Mouse (Mus musculus): ENCODE data around the gene Prdm10. TPM values are rescaled to one million over a fixed set of nuclear protein-coding genes. Genes with fewer than 3 reads are reported as not detected.
A peak's percentile ranks its signal among the peaks of the same experiment; 100 is the strongest.

Prdm10 gene
- total RNA-seq, 2 experiments from 2014 or later, result 23.1 to 24.5 TPM

DNA sequence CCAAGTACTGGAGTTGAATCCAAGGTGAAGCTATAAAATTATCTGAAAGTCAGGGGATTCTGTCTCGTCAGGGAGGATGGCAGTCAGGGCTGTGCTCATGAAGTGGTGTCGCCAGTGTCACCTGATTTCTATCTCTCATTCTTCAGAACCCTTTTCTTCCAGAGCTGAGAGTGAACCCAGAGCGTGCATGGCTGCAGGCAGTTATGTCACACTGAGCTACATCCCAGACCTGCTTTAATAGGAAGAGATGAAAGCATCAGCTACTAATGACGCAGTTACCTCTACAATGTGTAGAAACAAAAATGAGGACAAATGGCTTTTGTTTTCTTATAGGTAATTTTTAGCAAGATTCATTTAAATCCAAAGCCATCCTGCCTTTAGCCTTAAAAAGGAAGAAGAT lies 68.1 kb downstream of the Prdm10 start:
- TF ChIP-seq CTCF (IDR thresholded peaks at IDR 0.05), result no peak
- intact Hi-C loops (cut with DNase I), result loop anchor here (5.0 kb wide), 1 partner anchor 66 kb away; the partner anchor contains the start of gene Prdm10
- Histone ChIP-seq H3K27ac (no peak overlapping the region), H3K4me3 (no peak overlapping the region)
- no peak for DNase-seq (ENCODE audit: extremely low spot score in 1 of 2, low spot score in 2 of 2)

GRCm38 (mm10) chr9:31348915-31349314 lies 68.6 kb downstream of the Prdm10 start:
- peak; percentile 66 to 69 for DNase-seq (ENCODE audit: extremely low spot score in 1 of 2, low spot score in 2 of 2)
- no peak overlapping the region for H3K27ac ChIP-seq
- H3K4me3 ChIP-seq, result no peak overlapping the region
- intact Hi-C loops (cut with DNase I), result loop anchor here (1.0 to 5.0 kb wide), 2 partner anchors 67 to 198 kb away; partner anchors contain the start of gene Prdm10
- TF ChIP-seq CTCF (IDR thresholded peaks at IDR 0.05), result peak; percentile 93

GRCm38 (mm10) chr9:31352716-31353115 lies 72.4 kb downstream of the Prdm10 start:
- no peak for DNase-seq (ENCODE audit: extremely low spot score in 1 of 2, low spot score in 2 of 2)
- no peak overlapping the region for H3K4me3 ChIP-seq
- no peak overlapping the region for H3K27ac ChIP-seq
- TF ChIP-seq CTCF (IDR thresholded peaks at IDR 0.05), result no peak
- intact Hi-C loops (cut with DNase I), result no loop called here

- TF ChIP-seq CTCF (IDR thresholded peaks at IDR 0.05), result no peak
Measured at GRCm38 (mm10) chr9:31353518-31353917, 73.2 kb downstream of the Prdm10 start.

GRCm38 (mm10) chr9:31354051-31354450 lies 73.7 kb downstream of the Prdm10 start:
- intact Hi-C loops (cut with DNase I), result no loop called here
- H3K4me3 ChIP-seq, result no peak overlapping the region
- TF ChIP-seq CTCF (IDR thresholded peaks at IDR 0.05), result no peak
- no peak for DNase-seq (ENCODE audit: extremely low spot score in 1 of 2, low spot score in 2 of 2)
- H3K27ac ChIP-seq, result no peak overlapping the region

More at GRCm38 (mm10) chr9:31353518-31353917, 73.2 kb downstream of the Prdm10 start:
- intact Hi-C loops (cut with DNase I), result no loop called here
- Histone ChIP-seq H3K27ac (no peak overlapping the region), H3K4me3 (no peak overlapping the region)
- no peak for DNase-seq (ENCODE audit: extremely low spot score in 1 of 2, low spot score in 2 of 2)

DNA sequence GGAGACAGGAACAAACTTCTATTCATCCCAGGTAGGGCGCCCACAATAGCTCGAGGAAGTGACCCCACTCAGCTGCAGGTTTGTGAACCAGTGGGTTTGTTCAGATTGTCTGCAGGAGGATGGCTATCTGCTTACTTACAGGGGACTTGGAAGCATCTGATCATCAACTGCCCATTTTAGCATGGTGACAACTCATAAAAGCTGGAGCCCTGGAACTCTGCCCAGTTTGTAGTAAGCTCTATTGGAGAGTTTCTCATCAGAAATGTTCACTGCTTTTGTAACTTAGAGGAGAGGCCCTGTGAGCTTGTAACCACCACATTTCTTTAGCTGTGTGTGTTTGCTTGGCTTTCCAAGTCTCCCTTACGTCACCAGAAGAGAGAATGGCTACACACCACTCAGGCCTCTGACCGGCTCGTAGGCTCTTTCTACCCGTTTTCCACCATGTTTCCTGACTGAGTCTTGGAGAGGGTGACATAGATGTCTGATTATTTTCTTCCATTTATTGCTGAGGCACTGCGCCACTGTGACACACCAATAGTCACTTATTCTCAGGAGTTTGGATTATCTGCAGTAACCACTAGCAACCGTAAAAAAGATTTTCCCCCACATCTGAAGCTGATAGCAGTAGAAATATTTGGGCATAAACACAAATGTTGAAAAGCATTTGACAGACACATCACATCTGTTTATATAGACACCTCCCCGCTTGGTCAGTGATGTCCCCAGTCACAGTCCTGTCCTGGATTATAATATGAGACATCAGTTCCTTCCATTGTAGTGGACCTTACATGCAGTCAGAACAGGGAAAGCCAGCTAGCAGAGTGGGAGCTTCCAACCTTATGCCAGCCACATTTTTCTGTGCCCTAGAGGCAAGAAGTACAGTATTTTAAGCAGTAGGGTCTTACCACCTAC lies 83.6 kb downstream of the Prdm10 start:
- intact Hi-C loops (cut with DNase I), result no loop called here
- Histone ChIP-seq H3K4me3 (no peak overlapping the region), H3K27ac (no peak overlapping the region)
- TF ChIP-seq CTCF (IDR thresholded peaks at IDR 0.05), result no peak
- DNase-seq (ENCODE audit: extremely low spot score in 1 of 2, low spot score in 2 of 2), result peak in 1 of 2 experiments; percentile 26

GRCm38 (mm10) chr9:31365086-31365485 lies 84.7 kb downstream of the Prdm10 start:
- Histone ChIP-seq H3K27ac (no peak overlapping the region), H3K4me3 (no peak overlapping the region)
- DNase-seq (ENCODE audit: extremely low spot score in 1 of 2, low spot score in 2 of 2), result no peak
- intact Hi-C loops (cut with DNase I), result no loop called here
- no peak for TF ChIP-seq CTCF (IDR thresholded peaks at IDR 0.05)

DNA sequence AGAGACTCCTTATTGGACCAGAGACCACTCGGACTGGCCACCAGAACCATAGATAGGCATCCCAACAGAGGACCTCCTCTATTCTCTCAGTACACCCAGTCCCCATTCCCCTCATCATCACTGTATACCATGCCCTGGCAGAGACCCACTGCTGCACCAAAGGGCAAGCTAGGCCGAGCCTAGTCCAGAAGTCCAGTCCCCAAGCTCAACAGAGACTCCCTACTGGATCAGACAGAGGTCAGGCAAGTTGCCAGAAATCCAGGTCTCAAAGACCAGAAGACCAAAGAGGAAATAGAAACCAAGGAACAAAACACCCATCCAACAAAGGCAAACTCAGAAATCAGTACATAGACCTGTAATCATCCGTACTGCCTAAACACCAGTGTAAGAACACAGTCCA lies 91.4 kb downstream of the Prdm10 start:
- TF ChIP-seq CTCF (IDR thresholded peaks at IDR 0.05), result no peak
- Histone ChIP-seq H3K27ac (no peak overlapping the region), H3K4me3 (no peak overlapping the region)
- DNase-seq (ENCODE audit: extremely low spot score in 1 of 2, low spot score in 2 of 2), result no peak
- intact Hi-C loops (cut with DNase I), result no loop called here

- intact Hi-C loops (cut with DNase I), result no loop called here
- no peak for DNase-seq (ENCODE audit: extremely low spot score in 1 of 2, low spot score in 2 of 2)
- no peak for TF ChIP-seq CTCF (IDR thresholded peaks at IDR 0.05)
- Histone ChIP-seq H3K4me3 (no peak overlapping the region), H3K27ac (no peak overlapping the region)
Measured at GRCm38 (mm10) chr9:31376661-31377060, 96.3 kb downstream of the Prdm10 start.

DNA sequence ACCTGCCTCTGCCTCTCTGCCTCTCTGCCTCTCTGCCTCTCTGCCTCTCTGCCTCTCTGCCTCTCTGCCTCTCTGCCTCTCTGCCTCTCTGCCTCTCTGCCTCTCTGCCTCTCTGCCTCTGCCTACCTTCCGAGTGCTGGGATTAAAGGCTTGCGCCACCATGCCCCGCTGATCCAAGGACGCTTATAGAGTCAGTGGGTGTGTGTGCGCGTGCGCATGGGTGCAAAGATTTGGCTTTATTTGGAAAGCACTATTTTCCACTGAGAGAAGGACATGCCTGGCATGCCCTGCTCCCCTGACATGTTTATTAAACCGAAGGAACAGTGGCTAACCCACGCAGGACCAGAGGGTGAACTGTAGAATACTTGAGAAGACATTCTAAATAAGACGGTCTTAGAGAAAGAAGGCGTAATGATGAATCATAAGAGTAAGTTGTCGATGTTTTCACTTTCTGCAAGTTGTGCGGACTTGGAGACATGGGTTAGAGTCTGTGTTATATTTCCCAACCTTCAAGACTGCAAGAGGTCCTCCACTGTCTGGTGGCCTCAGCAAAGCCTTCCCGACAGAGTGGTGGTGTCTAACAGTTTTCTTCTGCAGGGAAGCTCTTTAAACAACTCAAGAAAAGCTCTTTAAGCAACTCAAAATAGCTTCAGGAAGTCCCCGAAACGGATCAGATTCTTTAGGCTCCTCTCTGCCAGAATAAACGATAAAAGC lies 104.6 kb downstream of the Prdm10 start:
- intact Hi-C loops (cut with DNase I), result no loop called here
- H3K4me3 ChIP-seq, result no peak overlapping the region
- no peak for TF ChIP-seq CTCF (IDR thresholded peaks at IDR 0.05)

GRCm38 (mm10) chr9:31385500-31385869 lies 105.1 kb downstream of the Prdm10 start:
- no peak for TF ChIP-seq CTCF (IDR thresholded peaks at IDR 0.05)
- intact Hi-C loops (cut with DNase I), result no loop called here
- Histone ChIP-seq H3K27ac (peak overlapping the region; percentile 73), H3K4me3 (peak overlapping the region; percentile 85)
- no peak for DNase-seq (ENCODE audit: extremely low spot score in 1 of 2, low spot score in 2 of 2)

More for the DNA sequence above, 104.6 kb downstream of the Prdm10 start:
- no peak overlapping the region for H3K27ac ChIP-seq
- DNase-seq (ENCODE audit: extremely low spot score in 1 of 2, low spot score in 2 of 2), result no peak

- intact Hi-C loops (cut with DNase I), result no loop called here
- peak within 1 kb of the TSS; percentile 73 for H3K27ac ChIP-seq
- TF ChIP-seq CTCF (IDR thresholded peaks at IDR 0.05), result no peak
- peak; percentile 94 to 96 for DNase-seq (ENCODE audit: extremely low spot score in 1 of 2, low spot score in 2 of 2)
- peak within 1 kb of the TSS; percentile 85 for H3K4me3 ChIP-seq
Measured at GRCm38 (mm10) chr9:31385947-31386354, 105.6 kb downstream of the Prdm10 start, which contains the start of gene Nfrkb. Nfrkb (plus strand) TSS chr9:31386192.
